Mouse (Mus musculus) hindbrain, embryonic 10.5 days (tissue): Measurements from ENCODE around the gene Lsamp. TPM values are rescaled to one million over a fixed set of nuclear protein-coding genes. Genes with fewer than 3 reads are reported as not detected.

Source experiments
- DNase-seq: peaks from one replicate; pipeline ENCODE4 v3.0.0-alpha.2; 2017; ENCODE audit warnings: low spot score
- H3K27ac ChIP-seq: fragments of 300-500 bp; sonication (generic); 2 replicates; pipeline ENCODE4 v1.5.1; 2016; ENCODE audit warnings: mild to moderate bottlenecking, moderate library complexity
- H3K27me3 ChIP-seq: fragments of 300-500 bp; sonication (generic); 2 replicates; pipeline ENCODE4 v1.6.1; 2016; ENCODE audit warnings: mild to moderate bottlenecking; ENCODE audit not compliant: poor library complexity, insufficient read depth, severe bottlenecking
- H3K36me3 ChIP-seq: fragments of 300-500 bp; sonication (generic); 2 replicates; pipeline ENCODE4 v1.6.1; 2016; ENCODE audit warnings: mild to moderate bottlenecking, moderate library complexity
- H3K4me1 ChIP-seq: fragments of 300-500 bp; sonication (generic); replicated peaks from 2 replicates; pipeline ENCODE4 v1.6.1; 2016; ENCODE audit warnings: mild to moderate bottlenecking
- H3K4me3 ChIP-seq: fragments of 300-500 bp; sonication (generic); 2 replicates; pipeline ENCODE4 v1.5.1; 2016; ENCODE audit warnings: mild to moderate bottlenecking, moderate library complexity
- H3K9me3 ChIP-seq: fragments of 300-500 bp; sonication (generic); 2 replicates; pipeline ENCODE4 v1.6.1; 2016; ENCODE audit warnings: mild to moderate bottlenecking, moderate library complexity
- WGBS: fragments of 180-500 bp; shearing (Covaris S2); methylation state at CpG from one replicate; pipeline ENCODE4 v1.1.7; 2016; 5-methylcytosine and 5-hydroxymethylcytosine counted together
- polyA plus RNA-seq: library from polyadenylated mRNA; unstranded; fragments of >200 nt; fragmentation: Nextera tagmentation; extraction: Ambion mirVana; gene quantifications from 2 replicates; pipeline ENCODE4 v1.2.1, GENCODE M21; 2016

The Lsamp gene
- polyA plus RNA-seq, 1 experiment from 2014 or later = 17.2 TPM

DNA sequence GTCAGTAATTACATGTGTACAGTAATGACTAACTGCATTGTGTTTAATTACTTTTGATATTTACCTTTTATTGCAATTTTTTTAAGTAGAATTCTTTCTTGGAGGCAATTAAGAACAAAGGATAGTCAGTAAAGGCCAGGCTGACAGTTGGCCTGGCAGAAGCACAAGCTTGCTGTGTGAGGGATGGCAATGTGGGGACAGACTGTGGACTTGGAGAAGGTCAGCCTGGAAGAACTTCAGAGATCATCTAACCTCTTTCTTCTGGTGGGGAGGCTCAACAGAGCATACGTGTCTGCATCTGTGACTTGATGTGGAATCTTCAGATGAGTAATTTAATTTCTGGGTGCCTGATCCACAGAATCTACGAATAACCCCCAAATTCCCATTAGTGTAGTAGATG, 1669.1 kb downstream of the Lsamp start:
- no peak for DNase-seq
- WGBS = 89% methylated on average over 2 of the region's 2 CpGs
- Histone ChIP-seq H3K36me3 (no peaks in the 10 kb centered on the region), H3K4me1 (no peaks in the 10 kb centered on the region), H3K27ac (no peak overlapping the region), H3K9me3 (no peaks in the 10 kb centered on the region), H3K27me3 (no peaks in the 10 kb centered on the region), H3K4me3 (no peak overlapping the region)

DNA sequence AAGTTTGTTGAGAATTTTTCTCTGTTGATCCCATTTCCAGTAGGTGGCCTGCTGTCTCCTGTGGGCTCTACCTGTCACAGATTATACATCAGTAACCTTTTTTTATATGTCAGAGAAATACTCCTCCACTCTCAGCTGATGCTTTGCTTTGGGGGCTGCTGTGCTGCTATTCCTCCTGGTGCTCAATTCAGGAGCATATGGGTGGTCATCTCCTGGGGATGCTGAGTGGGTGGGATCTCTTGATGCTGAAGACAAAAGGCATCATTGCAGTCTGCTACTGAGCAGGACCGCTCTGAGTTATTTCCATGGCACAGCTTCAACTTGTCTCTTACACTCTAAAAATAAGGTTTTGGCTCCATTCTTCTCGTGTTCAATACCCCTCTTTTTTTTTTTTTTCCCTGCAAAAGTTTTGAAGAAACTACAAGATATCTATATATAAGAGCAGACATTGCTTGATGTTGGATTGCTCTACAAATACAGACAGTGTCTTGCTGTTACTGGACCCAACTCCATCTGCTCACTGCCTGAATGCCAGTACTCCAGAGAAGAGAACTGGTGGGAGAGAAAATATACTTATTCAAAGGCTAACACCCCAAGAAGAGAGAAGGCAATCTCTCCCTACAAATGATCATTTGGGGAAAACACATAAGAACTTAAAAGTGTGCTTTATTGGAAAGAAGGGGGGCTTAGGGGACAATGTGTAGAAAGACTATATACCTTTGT, 1690.3 kb downstream of the Lsamp start:
- H3K27ac ChIP-seq = no peak overlapping the region
- no peaks in the 10 kb centered on the region for H3K9me3 ChIP-seq
- WGBS = 76% methylated on average over 2 of the region's 2 CpGs

DNA sequence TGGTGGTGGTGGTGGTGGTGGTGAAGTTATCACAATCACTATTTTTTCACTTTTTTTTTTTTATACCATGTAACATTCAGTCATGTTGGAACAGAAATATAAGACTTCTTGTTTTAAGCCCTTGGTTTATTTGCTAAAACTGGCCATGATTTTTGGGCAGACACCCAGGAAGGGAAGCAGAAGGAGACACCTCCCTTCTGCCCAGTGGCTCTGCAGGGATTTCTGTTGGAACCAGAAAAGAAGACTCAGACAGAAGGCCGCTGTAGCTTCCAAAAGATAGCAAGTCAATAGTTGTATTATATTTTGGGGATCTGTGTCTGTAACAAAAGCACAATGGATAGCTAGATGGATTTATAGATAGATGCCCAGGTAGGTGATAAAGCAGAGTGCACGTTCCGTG, 1691.6 kb downstream of the Lsamp start:
- Histone ChIP-seq H3K27me3 (no peaks in the 10 kb centered on the region), H3K36me3 (no peaks in the 10 kb centered on the region), H3K9me3 (no peaks in the 10 kb centered on the region), H3K27ac (no peak overlapping the region), H3K4me3 (no peak overlapping the region), H3K4me1 (no peaks in the 10 kb centered on the region)
- 90% methylated on average over 3 of the region's 3 CpGs for WGBS
- DNase-seq = no peak

More for the DNA sequence above, 1690.3 kb downstream of the Lsamp start:
- H3K36me3 ChIP-seq = no peaks in the 10 kb centered on the region
- no peaks in the 10 kb centered on the region for H3K4me1 ChIP-seq
- H3K27me3 ChIP-seq = no peaks in the 10 kb centered on the region
- no peak overlapping the region for H3K4me3 ChIP-seq
- DNase-seq = no peak

DNA sequence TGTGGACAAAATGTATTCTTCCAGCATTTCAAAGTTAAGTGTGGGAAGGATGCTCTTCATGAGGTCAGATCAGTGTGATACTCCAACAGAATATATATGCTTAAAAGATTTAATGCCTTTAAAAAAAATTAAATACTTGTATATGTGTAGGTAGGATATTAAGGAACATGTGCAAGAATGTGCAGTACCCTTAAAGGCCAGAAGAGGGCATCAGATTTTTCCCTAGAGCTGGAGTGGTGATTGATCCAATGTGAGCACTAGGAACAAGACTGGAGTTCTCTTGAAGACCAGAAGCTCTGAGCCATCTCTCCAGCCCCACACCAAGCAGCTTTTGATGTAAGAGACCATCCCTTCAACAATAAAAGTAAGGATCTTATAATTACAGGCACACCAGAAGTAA, 1708.3 kb downstream of the Lsamp start:
- Histone ChIP-seq H3K4me3 (no peak overlapping the region), H3K27me3 (no peaks in the 10 kb centered on the region)
- no peak for DNase-seq

DNA sequence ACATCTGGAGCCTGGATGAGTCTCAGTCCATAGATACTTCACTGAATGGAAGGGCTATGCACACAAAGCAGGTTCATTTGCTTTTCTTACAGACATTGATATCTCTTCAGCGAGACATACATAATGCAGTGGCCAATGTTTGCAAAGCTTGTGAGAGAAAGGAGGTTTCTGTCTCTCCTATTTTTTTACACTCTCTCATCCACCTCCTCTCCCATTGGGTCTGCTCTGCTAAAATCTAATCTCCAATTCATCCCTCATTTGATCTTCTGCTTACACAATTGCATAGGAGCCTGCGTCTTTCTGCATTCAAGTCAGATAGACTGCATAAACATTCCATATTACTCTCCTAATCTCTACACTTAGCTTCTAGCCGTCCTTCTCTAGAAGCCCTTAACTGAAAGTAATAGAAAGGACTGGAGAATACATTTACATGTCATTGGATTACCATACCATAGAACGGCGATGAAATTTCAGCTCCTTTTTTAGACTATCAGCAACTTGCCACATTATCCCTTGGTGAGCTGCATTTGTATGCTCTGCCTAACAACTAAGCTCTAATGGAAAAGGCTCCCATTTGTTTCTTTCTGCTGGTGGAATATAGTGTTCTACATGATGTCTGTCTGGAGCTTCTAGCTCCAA, 1717.7 kb downstream of the Lsamp start:
- no peaks in the 10 kb centered on the region for H3K9me3 ChIP-seq
- DNase-seq = no peak
- H3K4me1 ChIP-seq = no peaks in the 10 kb centered on the region
- 87% methylated on average over 5 of the region's 5 CpGs for WGBS
- no peak overlapping the region for H3K27ac ChIP-seq
- no peak overlapping the region for H3K4me3 ChIP-seq
- no peaks in the 10 kb centered on the region for H3K27me3 ChIP-seq
- no peaks in the 10 kb centered on the region for H3K36me3 ChIP-seq

More for the DNA sequence above, 1708.3 kb downstream of the Lsamp start:
- H3K36me3 ChIP-seq = no peaks in the 10 kb centered on the region
- H3K9me3 ChIP-seq = no peaks in the 10 kb centered on the region
- no peak overlapping the region for H3K27ac ChIP-seq
- no peaks in the 10 kb centered on the region for H3K4me1 ChIP-seq

DNA sequence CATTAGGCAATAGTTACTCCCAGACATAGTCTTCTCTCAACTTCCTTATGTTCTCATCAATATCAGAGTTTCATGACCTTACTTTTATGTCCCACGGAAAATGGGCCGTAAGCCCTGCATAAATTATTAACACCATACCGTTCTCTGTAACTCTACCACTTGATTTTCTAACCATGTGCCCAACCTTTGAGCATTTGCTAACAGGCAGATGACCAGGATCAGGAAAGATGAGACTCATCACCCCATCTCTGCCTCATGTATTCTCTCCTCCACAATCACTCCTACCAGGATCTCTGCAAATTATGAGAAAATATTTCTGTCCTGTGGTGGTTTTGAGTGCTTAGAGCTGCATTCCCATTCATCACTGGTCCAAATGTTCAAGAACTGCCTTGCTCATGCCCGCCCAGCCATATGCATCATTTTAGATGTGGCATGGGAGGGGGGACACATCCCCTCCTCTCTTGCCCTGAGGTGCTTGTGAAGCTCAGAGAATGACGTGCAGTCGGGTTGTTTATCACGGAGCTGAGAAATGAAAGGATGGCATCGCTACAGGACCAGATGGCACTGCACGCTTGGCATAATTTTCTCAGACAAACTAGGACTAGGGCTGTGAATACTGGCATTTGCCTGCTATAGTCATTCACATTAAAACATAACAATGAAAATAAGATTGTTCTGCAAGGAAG, 1744.9 kb downstream of the Lsamp start:
- H3K4me1 ChIP-seq = no peaks in the 10 kb centered on the region
- DNase-seq = no peak
- H3K9me3 ChIP-seq = no peaks in the 10 kb centered on the region
- no peaks in the 10 kb centered on the region for H3K36me3 ChIP-seq
- 92% methylated on average over 9 of the region's 9 CpGs for WGBS
- no peaks in the 10 kb centered on the region for H3K27me3 ChIP-seq
- H3K27ac ChIP-seq = no peak overlapping the region
- no peak overlapping the region for H3K4me3 ChIP-seq

DNA sequence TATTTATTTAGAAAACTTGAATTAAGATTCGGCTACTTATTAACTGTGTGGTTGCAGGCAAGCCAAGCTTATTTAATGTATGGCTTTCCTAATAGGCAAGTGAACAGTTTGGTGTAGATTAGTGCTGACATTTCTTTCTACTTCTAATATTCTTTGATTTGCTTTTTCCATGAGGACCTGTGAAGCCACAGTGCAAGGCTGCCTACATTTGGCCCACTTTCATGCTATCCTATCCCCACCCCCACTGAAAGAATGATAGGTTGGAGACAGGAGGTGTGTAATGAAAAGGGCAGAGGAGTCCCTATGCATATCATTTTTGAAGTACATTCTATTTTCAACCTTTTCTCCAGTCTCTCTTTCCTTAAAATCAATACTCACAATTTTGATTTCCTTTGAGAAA, 1745.8 kb downstream of the Lsamp start:
- H3K9me3 ChIP-seq = no peaks in the 10 kb centered on the region
- H3K4me3 ChIP-seq = no peak overlapping the region
- WGBS = 89% methylated on average over 1 of the region's 1 CpGs
- H3K36me3 ChIP-seq = no peaks in the 10 kb centered on the region
- no peaks in the 10 kb centered on the region for H3K4me1 ChIP-seq
- DNase-seq = no peak
- H3K27me3 ChIP-seq = no peaks in the 10 kb centered on the region
- no peak overlapping the region for H3K27ac ChIP-seq

DNA sequence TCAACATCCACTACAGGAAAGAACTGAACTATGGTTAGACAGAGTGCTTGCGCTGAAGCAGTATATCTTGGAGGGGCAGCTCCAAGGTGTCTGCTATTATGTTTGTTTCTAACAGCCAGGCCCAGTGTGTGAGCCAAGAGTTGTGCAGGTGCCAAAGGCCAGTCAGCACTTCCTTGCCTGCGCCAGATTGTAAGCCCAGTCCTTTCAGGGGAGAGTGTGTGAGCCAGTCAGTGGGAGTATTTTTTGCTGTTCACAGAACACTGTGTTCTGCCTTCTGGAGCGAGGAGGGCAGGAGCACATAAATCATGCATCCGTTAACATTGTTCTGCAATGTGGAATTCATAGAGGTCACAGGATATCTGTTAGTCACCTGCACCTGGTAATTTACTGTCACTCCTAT, 1760.9 kb downstream of the Lsamp start:
- Histone ChIP-seq H3K4me1 (0 out of 2 replicates have a peak, but pooled peaks cover 3% of the 10 kb centered on the region), H3K27me3 (no peaks in the 10 kb centered on the region), H3K4me3 (no peak overlapping the region), H3K36me3 (no peaks in the 10 kb centered on the region), H3K27ac (no peak overlapping the region), H3K9me3 (no peaks in the 10 kb centered on the region)
- 93% methylated on average over 4 of the region's 4 CpGs for WGBS
- no peak for DNase-seq

DNA sequence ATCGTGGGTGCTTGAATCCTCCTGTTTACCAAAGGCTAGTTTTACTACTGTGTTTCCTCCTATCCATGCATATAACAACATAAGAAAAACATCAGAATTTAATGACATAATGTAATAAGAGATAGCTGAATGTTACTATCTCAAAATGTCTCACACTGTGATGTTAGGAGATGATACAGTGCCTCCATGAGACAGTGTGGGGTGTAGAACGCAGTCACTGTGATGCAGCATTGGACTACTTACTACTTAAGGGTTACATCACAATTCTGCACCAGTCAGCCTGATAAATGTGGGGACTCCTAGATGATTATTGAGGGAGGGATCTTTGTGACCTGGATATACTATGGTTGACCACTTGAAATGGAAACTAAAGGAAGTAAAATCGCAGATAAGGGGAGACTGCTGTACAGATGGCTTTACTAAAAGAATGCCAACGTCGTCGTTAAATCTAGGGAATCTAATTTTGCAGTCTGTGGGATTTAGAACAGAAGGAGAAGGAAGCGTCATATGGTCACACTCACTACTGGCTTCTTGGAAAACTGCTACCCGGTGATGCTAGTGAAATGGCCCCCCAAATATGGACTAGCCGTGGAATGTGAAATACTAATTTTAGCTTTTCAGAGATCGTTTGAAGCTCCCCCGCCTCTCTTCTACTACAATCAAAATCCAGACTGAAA, 1762.2 kb downstream of the Lsamp start:
- Histone ChIP-seq H3K4me3 (no peak overlapping the region), H3K9me3 (no peaks in the 10 kb centered on the region), H3K4me1 (0 out of 2 replicates have a peak, but pooled peaks cover 3% of the 10 kb centered on the region), H3K36me3 (no peaks in the 10 kb centered on the region), H3K27ac (no peak overlapping the region), H3K27me3 (no peaks in the 10 kb centered on the region)
- 92% methylated on average over 11 of the region's 11 CpGs for WGBS
- no peak for DNase-seq

DNA sequence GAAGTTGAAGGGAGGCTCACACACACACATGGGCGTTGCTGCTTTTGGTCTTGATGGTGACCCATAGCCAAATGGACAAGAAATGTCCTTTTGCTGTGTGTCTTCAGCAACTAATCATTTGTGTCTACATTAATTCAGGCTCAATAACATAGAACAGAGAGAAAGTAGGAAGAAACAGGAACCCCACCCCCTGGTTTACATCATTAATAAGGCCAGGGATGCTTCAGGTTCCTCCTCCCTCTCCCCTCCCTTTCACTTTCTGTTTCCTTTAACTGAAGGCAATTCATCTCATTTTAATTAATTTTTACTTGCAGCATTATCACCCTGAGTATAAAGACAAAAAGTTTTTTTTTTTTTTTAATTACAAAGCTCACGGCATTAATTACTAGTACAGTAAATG, 1763.7 kb downstream of the Lsamp start:
- Histone ChIP-seq H3K4me3 (no peak overlapping the region), H3K9me3 (no peaks in the 10 kb centered on the region), H3K4me1 (0 out of 2 replicates have a peak, but pooled peaks cover 3% of the 10 kb centered on the region), H3K27me3 (no peaks in the 10 kb centered on the region), H3K36me3 (no peaks in the 10 kb centered on the region), H3K27ac (no peak overlapping the region)
- WGBS = 88% methylated on average over 2 of the region's 2 CpGs
- no peak for DNase-seq

DNA sequence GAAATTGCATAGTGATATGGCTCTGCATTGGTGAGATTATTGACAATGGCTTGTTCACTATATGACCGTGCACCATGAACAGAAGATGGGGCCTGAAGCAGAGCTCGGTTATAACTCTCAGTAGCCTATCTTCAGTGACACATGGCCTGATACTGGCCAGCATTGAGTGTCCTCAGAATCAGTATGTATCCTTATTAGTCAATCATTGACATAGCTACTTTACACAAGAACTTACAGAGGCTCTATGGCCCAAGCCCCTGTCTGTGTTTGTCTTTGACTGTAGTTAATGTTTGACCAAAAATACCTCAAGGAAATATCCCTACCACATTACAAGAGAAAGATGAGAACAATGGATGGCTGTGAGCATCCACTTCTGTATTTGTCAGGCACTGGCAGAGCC, 1764.6 kb downstream of the Lsamp start:
- no peak for DNase-seq
- Histone ChIP-seq H3K36me3 (no peaks in the 10 kb centered on the region), H3K4me1 (0 out of 2 replicates have a peak, but pooled peaks cover 3% of the 10 kb centered on the region), H3K27ac (no peak overlapping the region), H3K4me3 (no peak overlapping the region), H3K9me3 (no peaks in the 10 kb centered on the region), H3K27me3 (no peaks in the 10 kb centered on the region)
- WGBS = 92% methylated on average over 2 of the region's 2 CpGs

DNA sequence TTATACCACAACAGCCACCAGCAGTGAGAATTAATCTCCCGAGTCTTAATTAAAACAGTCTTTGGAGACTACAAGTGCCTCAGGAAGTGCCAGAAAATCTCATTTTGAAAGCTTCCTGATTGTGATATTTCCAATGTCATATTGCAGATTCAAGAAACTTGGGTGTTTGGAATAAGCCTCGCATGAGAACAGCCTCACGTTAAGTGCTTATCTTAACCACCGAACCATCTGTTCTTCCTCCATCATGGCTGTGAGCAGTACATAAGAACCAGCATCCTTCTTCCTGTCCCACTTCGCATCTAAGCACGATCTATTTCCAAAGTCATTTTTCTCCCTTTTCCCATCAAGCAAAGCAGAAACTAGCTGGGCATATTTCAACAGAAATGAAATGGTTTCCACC, 1780.1 kb downstream of the Lsamp start:
- no peaks in the 10 kb centered on the region for H3K27me3 ChIP-seq
- H3K36me3 ChIP-seq = no peaks in the 10 kb centered on the region
- H3K27ac ChIP-seq = no peak overlapping the region
- no peaks in the 10 kb centered on the region for H3K4me1 ChIP-seq
- H3K4me3 ChIP-seq = no peak overlapping the region
- no peaks in the 10 kb centered on the region for H3K9me3 ChIP-seq
- DNase-seq = no peak
- WGBS = 92% methylated on average over 6 of the region's 6 CpGs
